Mouse (Mus musculus): ENCODE data around the gene Rpia.

- TF ChIP-seq CTCF (IDR thresholded peaks at IDR 0.05; ENCODE audit: low read depth, low read length) (no peak), GATA1 (IDR thresholded peaks at IDR 0.05; ENCODE audit: borderline replicate concordance, low read length) (no peak), GATA2 (IDR thresholded peaks at IDR 0.05; ENCODE audit: borderline replicate concordance, low read depth, low read length) (no peak), TAL1 (conservative IDR thresholded peaks at IDR 0.05; ENCODE audit: low read depth, low read length) (no peak)
Observed at GRCm38 (mm10) chr6:70764551-70764950, 27.5 kb downstream of the Rpia start.
